Mouse (Mus musculus): ENCODE data around the gene Flcn.
"Not testable (repeated sequence)": the region's sequence is repeated elsewhere in the genome, so short reads cannot be mapped to it uniquely, and the experiment has no call there.

- not testable (repeated sequence) for TF ChIP-seq POLR2A (IDR thresholded peaks at IDR 0.05; ENCODE audit: borderline replicate concordance, insufficient read depth, low read length); CTCF (IDR thresholded peaks at IDR 0.05; ENCODE audit: borderline replicate concordance, insufficient read depth, low read depth, low read length)
These were observed 28.0 kb upstream of the Flcn start for GRCm38 (mm10) chr11:59837789-59838188.
